Mouse (Mus musculus) heart, adult 8-10 months (tissue): ENCODE results near the gene Mettl7a3. TPM values are rescaled to one million over a fixed set of nuclear protein-coding genes. Genes with fewer than 3 reads are reported as not detected.
"Not testable (repeated sequence)": the region's sequence is repeated elsewhere in the genome, so short reads cannot be mapped to it uniquely, and the experiment has no call there.

ENCODE experiments used
- DNase-seq: peaks from one replicate; pipeline ENCODE4 v3.0.0; 2022; ENCODE audit warnings: low spot score
- total RNA-seq, 4 experiments: library from RNA; stranded (reverse); gene quantifications; 2 replicates each; pipeline ENCODE4 v1.2.4; 2022

Mettl7a3 gene
- total RNA-seq = under 1 TPM in 1 of 4 experiments, not detected in 3; 0.19 TPM

- no peak for DNase-seq
Measured at GRCm38 (mm10) chr15:100334629-100335028, at the start of gene Mettl7a3. TSS of gene Mettl7a3 (plus strand) at chr15:100334929.

GRCm38 (mm10) chr15:100288980-100289379 is 45.7 kb upstream of the Mettl7a3 start:
- DNase-seq = no peak

GRCm38 (mm10) chr15:100290858-100291257 is 43.9 kb upstream of the Mettl7a3 start:
- DNase-seq = no peak

- DNase-seq = no peak
Measured at GRCm38 (mm10) chr15:100292326-100292725, 42.4 kb upstream of the Mettl7a3 start.

- DNase-seq = no peak
Measured at GRCm38 (mm10) chr15:100297856-100298255, 36.9 kb upstream of the Mettl7a3 start.

- no peak for DNase-seq
Measured at GRCm38 (mm10) chr15:100300499-100300898, 34.2 kb upstream of the Mettl7a3 start.

- DNase-seq = no peak
Measured at GRCm38 (mm10) chr15:100301556-100301955, 33.2 kb upstream of the Mettl7a3 start.

GRCm38 (mm10) chr15:100303428-100304018 is 31.2 kb upstream of the Mettl7a3 start:
- no peak for DNase-seq

- DNase-seq = peak; percentile 83
Measured at GRCm38 (mm10) chr15:100304019-100304991, 30.4 kb upstream of the Mettl7a3 start, which contains the start of gene Mettl7a1. TSS of gene Mettl7a1 (plus strand) at chr15:100304140.

GRCm38 (mm10) chr15:100306201-100306600 is 28.5 kb upstream of the Mettl7a3 start:
- DNase-seq = no peak

GRCm38 (mm10) chr15:100307438-100308096 is 27.2 kb upstream of the Mettl7a3 start:
- not testable (repeated sequence) for DNase-seq

GRCm38 (mm10) chr15:100312346-100312745 is 22.4 kb upstream of the Mettl7a3 start:
- DNase-seq = no peak

- no peak for DNase-seq
Measured at GRCm38 (mm10) chr15:100314448-100315145, 20.1 kb upstream of the Mettl7a3 start.

GRCm38 (mm10) chr15:100318014-100318671 is 16.6 kb upstream of the Mettl7a3 start:
- DNase-seq = not testable (repeated sequence)

- no peak for DNase-seq
Measured at GRCm38 (mm10) chr15:100319884-100320283, 14.8 kb upstream of the Mettl7a3 start.

- DNase-seq = no peak
Measured at GRCm38 (mm10) chr15:100320295-100320905, 14.3 kb upstream of the Mettl7a3 start.

- no peak for DNase-seq
Measured at GRCm38 (mm10) chr15:100321134-100321533, 13.6 kb upstream of the Mettl7a3 start.

- no peak for DNase-seq
Measured at GRCm38 (mm10) chr15:100324021-100324591, 10.6 kb upstream of the Mettl7a3 start.

- no peak for DNase-seq
Measured at GRCm38 (mm10) chr15:100325235-100325634, 9.5 kb upstream of the Mettl7a3 start.

- not testable (repeated sequence) for DNase-seq
Measured at GRCm38 (mm10) chr15:100328089-100328488, 6.6 kb upstream of the Mettl7a3 start.
